Mouse (Mus musculus) heart, embryonic 12.5 days (tissue): ENCODE measurements around the gene Abcf2. TPM values are rescaled to one million over a fixed set of nuclear protein-coding genes. Genes with fewer than 3 reads are reported as not detected.
A peak's percentile ranks its signal among the peaks of the same experiment; 100 is the strongest.

Experiments used
- ATAC-seq: fragments of 200-750 bp; cut with Nextera tagmentation; 2 replicates; pipeline ENCODE4 v1.8.0; 2017; ENCODE audit warnings: moderate TSS enrichment, moderate library complexity; ENCODE audit not compliant: insufficient number of reproducible peaks, low FRiP score
- H3K27ac ChIP-seq: fragments of 300-500 bp; sonication (generic); 2 replicates; pipeline ENCODE4 v1.5.1; 2016; ENCODE audit warnings: mild to moderate bottlenecking, moderate library complexity; ENCODE audit not compliant: poor library complexity, severe bottlenecking
- H3K27me3 ChIP-seq: fragments of 300-500 bp; sonication (generic); replicated peaks from 2 replicates; pipeline ENCODE4 v1.6.1; 2016; ENCODE audit warnings: mild to moderate bottlenecking, moderate library complexity
- H3K36me3 ChIP-seq: fragments of 300-500 bp; sonication (generic); 2 replicates; pipeline ENCODE4 v1.6.1; 2016; ENCODE audit warnings: mild to moderate bottlenecking, moderate library complexity
- H3K4me1 ChIP-seq: fragments of 300-500 bp; sonication (generic); replicated peaks from 2 replicates; pipeline ENCODE4 v1.6.1; 2016; ENCODE audit warnings: mild to moderate bottlenecking
- H3K4me2 ChIP-seq: fragments of 300-500 bp; sonication (generic); 2 replicates; pipeline ENCODE4 v1.6.1; 2016; ENCODE audit warnings: mild to moderate bottlenecking, moderate library complexity
- H3K4me3 ChIP-seq: fragments of 300-500 bp; sonication (generic); 2 replicates; pipeline ENCODE4 v1.5.1; 2016; ENCODE audit warnings: mild to moderate bottlenecking
- H3K9ac ChIP-seq: fragments of 300-500 bp; sonication (generic); 2 replicates; pipeline ENCODE4 v1.6.1; 2016; ENCODE audit warnings: mild to moderate bottlenecking, moderate library complexity
- H3K9me3 ChIP-seq: fragments of 300-500 bp; sonication (generic); replicated peaks from 2 replicates; pipeline ENCODE4 v1.6.1; 2016; ENCODE audit warnings: mild to moderate bottlenecking, moderate library complexity
- WGBS: fragments of 180-500 bp; shearing (Covaris S2); methylation state at CpG from one replicate; pipeline ENCODE4 v1.1.7; 2016; 5-methylcytosine and 5-hydroxymethylcytosine counted together
- polyA plus RNA-seq: library from polyadenylated mRNA; unstranded; fragments of >200 nt; fragmentation: Nextera tagmentation; extraction: Ambion mirVana; gene quantifications from 2 replicates; pipeline ENCODE4 v1.2.1, GENCODE M21; 2016

Abcf2 gene
- 79.0 and 80.6 TPM in 2 replicates for polyA plus RNA-seq

DNA sequence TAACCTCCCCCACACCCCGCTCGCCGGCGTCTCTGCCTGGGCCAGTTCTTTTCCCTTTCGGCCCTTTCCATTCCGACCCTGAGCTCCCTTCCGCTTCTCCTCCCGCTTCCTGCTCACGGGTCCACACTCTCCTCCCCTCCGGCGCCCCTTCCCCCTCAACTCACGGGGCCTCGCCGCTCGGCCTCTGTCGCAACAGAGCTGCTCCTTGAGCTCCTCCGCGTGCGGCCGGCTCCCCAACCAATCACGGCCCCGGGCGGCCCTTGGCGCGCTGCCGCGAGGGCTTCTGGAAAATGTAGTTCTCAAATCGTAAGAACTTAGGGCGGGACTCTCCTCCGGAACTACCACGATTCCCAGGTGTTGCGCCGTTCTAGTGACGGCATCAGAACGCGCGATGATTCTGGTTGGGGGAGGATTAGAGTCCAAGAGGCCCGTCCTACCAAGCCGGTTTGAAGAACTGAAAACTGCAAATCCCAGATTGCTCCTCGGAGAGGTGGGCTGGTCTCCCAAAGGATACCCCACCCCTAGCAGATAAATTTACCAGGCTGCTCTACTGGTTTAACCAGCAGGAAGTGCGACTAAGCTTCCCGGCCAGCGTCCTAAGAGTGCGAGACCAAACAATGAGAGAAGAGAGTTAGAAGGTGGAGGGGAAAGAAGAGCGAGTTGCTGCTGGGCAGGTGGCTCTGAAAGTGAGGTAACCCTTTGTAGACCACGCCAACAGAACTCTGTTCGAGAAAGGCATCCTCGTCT lies at the start of gene Abcf2:
Gene Abcf2, minus strand, starts transcription at position 285 of the 747 bp plus-strand sequence.
- peak within 1 kb of the TSS; percentile 90 for H3K9ac ChIP-seq
- peak within 1 kb of the TSS; percentile 92 for H3K4me2 ChIP-seq
- WGBS: 1% methylated on average over 48 of the region's 48 CpGs
- no peaks in the 10 kb centered on the region for H3K9me3 ChIP-seq
- H3K27me3 ChIP-seq: no peaks in the 10 kb centered on the region
- peak within 1 kb of the TSS; percentile 84 for H3K4me3 ChIP-seq
- ATAC-seq: peak; percentile 96
- peak within 1 kb of the TSS; percentile 76 for H3K27ac ChIP-seq
- H3K36me3 ChIP-seq: peaks cover 33% of the 10 kb centered on the region
- H3K4me1 ChIP-seq: peaks cover 14% of the 10 kb centered on the region

GRCm38 (mm10) chr5:24624822-24625120 lies 47.5 kb upstream of the Abcf2 start:
- ATAC-seq: no peak
- H3K4me2 ChIP-seq: peak overlapping the region; percentile 93
- H3K4me3 ChIP-seq: no peak overlapping the region
- H3K9ac ChIP-seq: 0 out of 2 replicates have a peak overlapping the region, but pooled peaks have one; percentile 4
- 25% methylated on average over 4 of the region's 4 CpGs for WGBS
- no peak overlapping the region for H3K27ac ChIP-seq
- H3K36me3 ChIP-seq: no peaks in the 10 kb centered on the region
- peaks cover 46% of the 10 kb centered on the region for H3K27me3 ChIP-seq
- peaks cover 11% of the 10 kb centered on the region; the same call in 1 of the 2 replicates for H3K4me1 ChIP-seq
- H3K9me3 ChIP-seq: no peaks in the 10 kb centered on the region

DNA sequence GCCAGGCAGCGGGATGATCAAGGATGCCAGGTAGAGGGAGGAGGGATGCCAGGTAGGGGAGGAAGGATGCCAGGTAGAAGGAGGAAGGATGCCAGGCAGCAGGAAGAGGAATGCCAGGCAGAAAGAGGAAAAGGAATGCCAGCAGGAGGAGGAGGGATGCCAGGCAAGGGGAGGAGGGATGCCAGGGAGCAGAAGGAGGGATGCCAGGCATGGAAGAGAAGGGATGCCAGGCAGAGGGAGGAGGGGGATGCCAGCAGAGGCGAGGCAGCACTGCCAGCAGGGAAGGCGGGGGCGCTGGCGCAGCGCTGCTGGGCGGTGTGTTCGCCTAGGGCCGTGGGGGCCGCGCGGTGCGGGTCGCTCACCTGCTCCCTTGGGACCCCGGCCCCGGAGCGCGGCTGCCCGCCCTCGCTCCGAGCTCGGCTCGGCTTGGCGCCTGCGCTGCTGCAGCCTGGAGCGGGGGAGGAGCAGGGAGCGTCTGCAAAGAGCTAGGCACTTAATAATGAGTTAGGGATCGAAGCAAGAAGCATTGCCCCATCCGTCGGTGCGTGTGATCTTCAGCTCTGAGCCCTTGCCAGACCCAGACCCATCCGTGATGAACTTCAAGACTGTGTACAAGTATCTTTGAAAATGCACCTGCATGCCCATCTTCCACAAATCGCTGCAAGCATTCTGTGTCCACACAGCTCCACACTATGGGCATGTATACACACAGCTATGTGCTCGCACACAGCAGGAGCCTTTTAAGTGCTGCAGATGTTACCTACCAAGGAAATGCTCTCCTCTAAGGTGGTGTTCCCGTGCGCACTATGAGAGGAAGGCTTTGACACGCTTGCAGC lies 46.9 kb upstream of the Abcf2 start, which contains the start of gene Smarcd3:
Gene Smarcd3, minus strand, starts transcription at position 426 of the 836 bp plus-strand sequence.
- Histone ChIP-seq H3K9me3 (no peaks in the 10 kb centered on the region), H3K4me1 (peaks cover 11% of the 10 kb centered on the region; the same call in 1 of the 2 replicates), H3K4me3 (peak within 1 kb of the TSS; percentile 60), H3K36me3 (no peaks in the 10 kb centered on the region), H3K9ac (peak within 1 kb of the TSS; percentile 76), H3K27me3 (peaks cover 46% of the 10 kb centered on the region), H3K27ac (no peak within 1 kb of the TSS), H3K4me2 (peak within 1 kb of the TSS; percentile 93)
- WGBS: 3% methylated on average over 37 of the region's 37 CpGs
- ATAC-seq: no peak

- WGBS: 51% methylated on average over 8 of the region's 8 CpGs
- H3K9ac ChIP-seq: peak overlapping the region; percentile 76
These were observed 46.0 kb upstream of the Abcf2 start for GRCm38 (mm10) chr5:24623041-24623985.

DNA sequence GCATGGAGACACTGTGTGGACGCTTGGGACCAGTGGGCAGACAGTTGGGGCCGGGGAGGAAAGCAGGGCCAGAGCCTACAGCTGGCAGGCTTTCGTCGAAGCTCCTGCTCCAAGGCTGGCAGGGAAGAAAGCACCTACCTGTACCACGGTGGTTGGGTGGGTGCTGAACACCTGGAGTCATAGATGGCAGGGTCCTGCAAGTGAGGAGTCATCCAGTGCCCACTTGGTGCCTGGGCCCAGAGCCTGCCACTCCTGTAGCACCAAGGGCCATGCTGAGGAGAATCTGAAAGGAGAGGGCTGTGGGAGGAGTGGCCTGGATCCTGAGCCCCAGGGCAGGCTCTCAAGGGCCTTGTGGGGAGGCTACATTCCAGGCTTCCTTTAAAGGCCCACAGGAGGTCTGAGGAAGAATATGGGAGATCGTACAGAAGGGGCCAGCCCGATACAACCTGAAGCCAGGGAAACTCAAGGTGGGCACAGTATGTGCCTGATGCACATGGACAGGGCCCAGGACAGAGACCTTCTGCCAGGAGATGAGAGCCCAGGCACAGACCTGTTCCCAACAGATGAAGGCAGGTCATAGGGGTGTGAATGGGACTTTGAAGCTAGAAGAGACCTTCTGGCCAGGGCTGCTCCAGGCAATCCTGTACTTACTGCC lies 45.2 kb upstream of the Abcf2 start:
- WGBS: 57% methylated on average over 7 of the region's 7 CpGs
- H3K9ac ChIP-seq: no peak overlapping the region
- H3K27ac ChIP-seq: no peak overlapping the region
- H3K27me3 ChIP-seq: peaks cover 52% of the 10 kb centered on the region
- no peaks in the 10 kb centered on the region for H3K9me3 ChIP-seq
- H3K36me3 ChIP-seq: no peaks in the 10 kb centered on the region
- H3K4me3 ChIP-seq: no peak overlapping the region
- H3K4me2 ChIP-seq: no peak overlapping the region
- peaks cover 11% of the 10 kb centered on the region; the same call in 1 of the 2 replicates for H3K4me1 ChIP-seq
- ATAC-seq: no peak

More at GRCm38 (mm10) chr5:24623041-24623985, 46.0 kb upstream of the Abcf2 start:
- ATAC-seq: no peak
- H3K4me3 ChIP-seq: peak overlapping the region; percentile 60
- peaks cover 52% of the 10 kb centered on the region for H3K27me3 ChIP-seq
- no peak overlapping the region for H3K27ac ChIP-seq
- no peaks in the 10 kb centered on the region for H3K9me3 ChIP-seq
- H3K4me2 ChIP-seq: peak overlapping the region; percentile 93
- no peaks in the 10 kb centered on the region for H3K36me3 ChIP-seq
- H3K4me1 ChIP-seq: peaks cover 11% of the 10 kb centered on the region; the same call in 1 of the 2 replicates

- no peak overlapping the region for H3K9ac ChIP-seq
- H3K27me3 ChIP-seq: peaks cover 52% of the 10 kb centered on the region
- 69% methylated on average over 8 of the region's 8 CpGs for WGBS
- no peak for ATAC-seq
- no peaks in the 10 kb centered on the region for H3K36me3 ChIP-seq
- no peak overlapping the region for H3K4me2 ChIP-seq
- no peak overlapping the region for H3K27ac ChIP-seq
- no peak overlapping the region for H3K4me3 ChIP-seq
- H3K9me3 ChIP-seq: no peaks in the 10 kb centered on the region
- H3K4me1 ChIP-seq: peaks cover 11% of the 10 kb centered on the region; the same call in 1 of the 2 replicates
These were observed 43.4 kb upstream of the Abcf2 start for GRCm38 (mm10) chr5:24620626-24621025.

DNA sequence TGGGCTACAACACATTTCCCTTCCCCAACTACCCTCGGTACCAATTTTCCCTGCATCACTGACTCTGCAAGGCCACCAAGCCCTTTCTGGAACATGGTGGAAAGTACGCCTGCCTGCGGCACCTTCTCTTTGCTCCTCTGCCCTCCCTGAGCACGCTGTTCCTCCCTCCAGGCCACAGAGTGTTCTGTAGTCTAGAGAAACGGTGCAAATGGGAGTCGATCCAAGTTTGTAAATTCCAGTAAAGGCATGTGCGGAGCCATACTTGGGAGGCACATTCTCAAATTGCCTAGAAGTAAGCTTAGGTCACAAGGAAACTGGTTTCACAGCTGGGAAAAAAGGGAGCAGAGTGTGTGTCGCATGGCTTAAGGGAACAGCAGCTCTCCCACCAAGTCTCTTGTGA lies 42.8 kb upstream of the Abcf2 start:
- Histone ChIP-seq H3K9me3 (no peaks in the 10 kb centered on the region), H3K4me3 (no peak overlapping the region), H3K36me3 (no peaks in the 10 kb centered on the region), H3K4me2 (no peak overlapping the region), H3K9ac (no peak overlapping the region), H3K4me1 (peaks cover 11% of the 10 kb centered on the region; the same call in 1 of the 2 replicates), H3K27ac (no peak overlapping the region), H3K27me3 (peaks cover 52% of the 10 kb centered on the region)
- whole genome bisulfite sequencing: 67% methylated on average over 8 of the region's 8 CpGs
- ATAC-seq: no peak

- no peak for ATAC-seq
These were observed 41.7 kb upstream of the Abcf2 start for GRCm38 (mm10) chr5:24618921-24619320.

GRCm38 (mm10) chr5:24615097-24615496 lies 37.8 kb upstream of the Abcf2 start:
- Histone ChIP-seq H3K4me3 (no peak overlapping the region), H3K36me3 (no peaks in the 10 kb centered on the region), H3K27ac (no peak overlapping the region), H3K27me3 (peaks cover 12% of the 10 kb centered on the region; the same call in 1 of the 2 replicates), H3K9me3 (no peaks in the 10 kb centered on the region), H3K4me1 (peaks cover 14% of the 10 kb centered on the region), H3K4me2 (no peak overlapping the region), H3K9ac (no peak overlapping the region)
- no peak for ATAC-seq
- WGBS: 52% methylated on average over 6 of the region's 6 CpGs

More at GRCm38 (mm10) chr5:24618921-24619320, 41.7 kb upstream of the Abcf2 start:
- H3K27me3 ChIP-seq: peaks cover 51% of the 10 kb centered on the region
- H3K4me1 ChIP-seq: peaks cover 3% of the 10 kb centered on the region; the same call in 1 of the 2 replicates
- no peak overlapping the region for H3K9ac ChIP-seq
- no peak overlapping the region for H3K4me3 ChIP-seq
- no peak overlapping the region for H3K27ac ChIP-seq
- no peaks in the 10 kb centered on the region for H3K9me3 ChIP-seq
- no peaks in the 10 kb centered on the region for H3K36me3 ChIP-seq
- no peak overlapping the region for H3K4me2 ChIP-seq
- WGBS: 78% methylated on average over 3 of the region's 3 CpGs

DNA sequence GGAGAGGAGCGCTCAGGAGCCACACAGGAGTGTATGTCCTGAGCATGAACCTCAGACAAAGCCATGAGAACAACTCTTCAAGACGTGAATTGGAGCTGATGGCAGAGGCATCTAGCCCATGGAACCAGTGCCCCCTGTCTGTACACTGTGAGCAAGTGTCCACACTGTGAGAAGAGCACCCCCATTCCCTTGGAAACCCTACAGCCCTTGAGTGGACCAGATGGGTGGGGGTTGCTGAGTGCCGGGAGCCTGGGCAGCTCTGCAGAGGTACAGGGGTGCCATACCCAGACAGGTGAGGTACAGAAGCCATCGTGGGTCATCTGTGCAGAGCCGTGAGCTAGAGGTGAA lies 35.0 kb upstream of the Abcf2 start:
- H3K27ac ChIP-seq: no peak overlapping the region
- peaks cover 31% of the 10 kb centered on the region for H3K4me1 ChIP-seq
- no peaks in the 10 kb centered on the region for H3K9me3 ChIP-seq
- no peak overlapping the region for H3K9ac ChIP-seq
- H3K4me2 ChIP-seq: no peak overlapping the region
- ATAC-seq: 0 out of 2 replicates have a peak, but pooled peaks have one; percentile 37
- H3K27me3 ChIP-seq: peaks cover 4% of the 10 kb centered on the region; the same call in 1 of the 2 replicates
- no peak overlapping the region for H3K4me3 ChIP-seq
- no peaks in the 10 kb centered on the region for H3K36me3 ChIP-seq
- 75% methylated on average over 5 of the region's 5 CpGs for WGBS
